ENCODE assay signal across 8 mouse cellular contexts in the genomic region with DNA sequence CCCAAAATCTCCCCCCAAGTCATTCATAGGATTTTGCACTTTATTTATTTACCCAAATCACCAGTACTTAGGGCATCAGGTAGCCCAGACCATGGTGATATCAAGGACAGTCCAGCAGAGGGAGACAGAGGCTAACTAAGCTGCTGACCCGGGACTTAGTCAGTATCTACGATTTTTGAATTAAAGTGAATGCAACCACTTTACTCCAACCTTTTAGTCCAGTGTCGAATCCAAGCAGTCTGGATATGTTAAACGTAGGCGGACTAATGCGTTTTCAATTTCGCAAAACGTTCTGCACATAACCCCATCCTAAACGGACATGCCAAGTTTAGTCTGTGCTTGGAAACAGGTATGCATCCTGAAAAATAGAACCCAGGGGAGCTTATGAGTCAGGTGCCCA. TPM values are rescaled to one million over a fixed set of nuclear protein-coding genes. Genes with fewer than 3 reads are reported as not detected.
A peak's percentile ranks its signal among the peaks of the same experiment; 100 is the strongest.
DNase-seq lines count a peak whose midpoint lies in the region; ATAC-seq lines count a peak whose summit lies in the region.

No protein-coding gene starts in this region.

- intact Hi-C loops in gastrocnemius, postnatal 36 days (cut with DNase I) = loop anchor here (2.0 kb wide), 3 partner anchors 44 to 214 kb away; no protein-coding TSS in a partner anchor
- intact Hi-C loops in left cerebral cortex, postnatal 25 days (cut with DNase I) = loop anchor here (2.0 to 5.0 kb wide), 3 partner anchors 44 to 214 kb away; no protein-coding TSS in a partner anchor

- H3K36me3 ChIP-seq in intestine, embryonic 14.5 days (ENCODE audit: control insufficient read depth, insufficient read depth, low read length) = no peaks in the 10 kb centered on the region
- no peaks in the 10 kb centered on the region for H3K36me3 ChIP-seq in midbrain, embryonic 14.5 days (ENCODE audit: control insufficient read depth, insufficient read depth, low read length)

- no peaks in the 10 kb centered on the region for H3K9me3 ChIP-seq in intestine, embryonic 14.5 days (ENCODE audit: control insufficient read depth, low read length)
- no peaks in the 10 kb centered on the region for H3K9me3 ChIP-seq in midbrain, embryonic 14.5 days (ENCODE audit: control insufficient read depth, low read length)

- H3K4me1 ChIP-seq in intestine, embryonic 14.5 days (replicated peaks; ENCODE audit: control insufficient read depth, insufficient read depth, low read length) = no peaks in the 10 kb centered on the region
- 0 out of 2 replicates have a peak, but pooled peaks cover 2% of the 10 kb centered on the region for H3K4me1 ChIP-seq in midbrain, embryonic 14.5 days (ENCODE audit: control insufficient read depth, insufficient read depth, low read length)

- no peak overlapping the region for H3K4me3 ChIP-seq in intestine, embryonic 14.5 days (ENCODE audit: low read depth, low read length)
- peak overlapping the region; percentile 60 for H3K4me3 ChIP-seq in midbrain, embryonic 14.5 days (replicated peaks; ENCODE audit: low read depth, low read length)

- WGBS in intestine, embryonic 14.5 days = 5% methylated on average over 9 of the region's 9 CpGs
- WGBS in midbrain, embryonic 14.5 days = 3% methylated on average over 9 of the region's 9 CpGs

- H3K9ac ChIP-seq in intestine, embryonic 14.5 days (ENCODE audit: low read length) = no peak overlapping the region
- no peak overlapping the region for H3K9ac ChIP-seq in midbrain, embryonic 14.5 days (replicated peaks; ENCODE audit: low read length)

- H3K4me2 ChIP-seq in intestine, embryonic 14.5 days (ENCODE audit: low read length) = peak overlapping the region; percentile 82
- peak overlapping the region; percentile 84 for H3K4me2 ChIP-seq in midbrain, embryonic 14.5 days (ENCODE audit: low read length)

- peaks cover 27% of the 10 kb centered on the region for H3K27me3 ChIP-seq in intestine, embryonic 14.5 days (replicated peaks; ENCODE audit: control insufficient read depth, insufficient read depth, low read length)
- peaks cover 11% of the 10 kb centered on the region for H3K27me3 ChIP-seq in midbrain, embryonic 14.5 days (ENCODE audit: control insufficient read depth, insufficient read depth, low read length)

- peak; percentile 2 to 9 for DNase-seq in B cell, adult 2 months
- peak; percentile 60 to 89 for DNase-seq in adrenal gland, adult (ENCODE audit: inconsistent age in 2 of 2, low spot score in 1 of 2)
- DNase-seq in embryo, embryonic 10 days (ENCODE audit: low spot score) = peak; percentile 90
- DNase-seq in gastrocnemius, postnatal 36 days = peak; percentile 16 to 19
- peak; percentile 73 for DNase-seq in intestine, embryonic 14.5 days (ENCODE audit: low spot score)
- DNase-seq in left cerebral cortex, postnatal 25 days (ENCODE audit: low spot score in 2 of 2) = peak; percentile 70 to 78
- peak; percentile 89 for DNase-seq in midbrain, embryonic 14.5 days
- peak; percentile 58 for DNase-seq in telencephalon, adult 2 months (ENCODE audit: low read depth, low spot score)

- no peak for ATAC-seq in intestine, embryonic 14.5 days (replicated peaks; ENCODE audit: low FRiP score, low TSS enrichment, low read depth)
- no peak for ATAC-seq in midbrain, embryonic 14.5 days (ENCODE audit: low FRiP score, low TSS enrichment)

- no peak overlapping the region for H3K27ac ChIP-seq in intestine, embryonic 14.5 days (ENCODE audit: low read depth)
- H3K27ac ChIP-seq in midbrain, embryonic 14.5 days (replicated peaks; ENCODE audit: low read depth, low read length) = no peak overlapping the region

RNA-seq across cellular contexts. Expression of a gene that starts 0.6 kb away (rescaled TPM):
- total RNA-seq in gastrocnemius, postnatal 36 days (2021) = not detected
- polyA plus RNA-seq in intestine, embryonic 14.5 days (2014; fragmentation: Nextera tagmentation; extraction: Ambion mirVana) = 0.35 and 0.85 TPM in 2 replicates
- 1 to 10 TPM; 2.3 to 5.6 TPM for total RNA-seq in left cerebral cortex, postnatal 25 days (2021)
- polyA plus RNA-seq in midbrain, embryonic 14.5 days (2014; fragmentation: Nextera tagmentation; extraction: Ambion mirVana) = 0.71 and 1.1 TPM in 2 replicates

Comparison
In these comparisons a context has a peak if more than half of its experiments do, and no peak if none do; other contexts are left out.
1. DNase-seq: peak in every context shown above with its lines; median percentile 90 in embryo, embryonic 10 days; 89 in midbrain, embryonic 14.5 days; 74 in adrenal gland, adult; 74 in left cerebral cortex, postnatal 25 days; 73 in intestine, embryonic 14.5 days; 58 in telencephalon, adult 2 months; 18 in gastrocnemius, postnatal 36 days; 6 in B cell, adult 2 months.